Mouse (Mus musculus) mature B cell (primary cell): ENCODE results near the gene Klf2.

Experiments
- in situ Hi-C: fragments of 300-500 bp; cut with MboI; formaldehyde crosslinking; loops from 2 replicates; pipeline ENCODE4 v1.14.3; 2019

Gene Klf2

GRCm38 (mm10) chr8:72305210-72305905 lies 13.5 kb upstream of the Klf2 start, which contains the start of gene Gm10282:
Gene Gm10282, minus strand, starts transcription at chr8:72305260.
- in situ Hi-C loops = no loop called here

GRCm38 (mm10) chr8:72306913-72307312 lies 11.9 kb upstream of the Klf2 start:
- in situ Hi-C loops = no loop called here

- in situ Hi-C loops = no loop called here
Observed at GRCm38 (mm10) chr8:72308276-72308675, 10.6 kb upstream of the Klf2 start.

- in situ Hi-C loops = loop anchor here (10.0 kb wide), 1 partner anchor 46 kb away; no protein-coding TSS in a partner anchor
Observed at GRCm38 (mm10) chr8:72310849-72311506, 7.9 kb upstream of the Klf2 start.

- in situ Hi-C loops = loop anchor here (10.0 kb wide), 1 partner anchor 48 kb away; no protein-coding TSS in a partner anchor
Observed at GRCm38 (mm10) chr8:72312926-72313518, 5.8 kb upstream of the Klf2 start.

GRCm38 (mm10) chr8:72316053-72316695 lies 2.7 kb upstream of the Klf2 start:
- in situ Hi-C loops = loop anchor here (10.0 kb wide), 1 partner anchor 51 kb away; no protein-coding TSS in a partner anchor

GRCm38 (mm10) chr8:72317741-72318301 lies 1.0 kb upstream of the Klf2 start:
- in situ Hi-C loops = loop anchor here (10.0 kb wide), 1 partner anchor 53 kb away; no protein-coding TSS in a partner anchor

GRCm38 (mm10) chr8:72319397-72319796 lies 564 bp downstream of the Klf2 start:
- in situ Hi-C loops = loop anchor here (10.0 kb wide), 1 partner anchor 55 kb away; no protein-coding TSS in a partner anchor

GRCm38 (mm10) chr8:72319921-72320802 lies 1.3 kb downstream of the Klf2 start:
- in situ Hi-C loops = loop anchor here (5.0 to 10.0 kb wide), 2 partner anchors 37 to 55 kb away; no protein-coding TSS in a partner anchor

- in situ Hi-C loops = loop anchor here (5.0 kb wide), 1 partner anchor 36 kb away; no protein-coding TSS in a partner anchor
Observed at GRCm38 (mm10) chr8:72320803-72321583, 2.2 kb downstream of the Klf2 start.

- in situ Hi-C loops = loop anchor here (5.0 kb wide), 1 partner anchor 35 kb away; no protein-coding TSS in a partner anchor
Observed at GRCm38 (mm10) chr8:72321635-72322441, 3.0 kb downstream of the Klf2 start.

- in situ Hi-C loops = loop anchor here (5.0 kb wide), 1 partner anchor 35 kb away; no protein-coding TSS in a partner anchor
Observed at GRCm38 (mm10) chr8:72322471-72322889, 3.6 kb downstream of the Klf2 start.

- in situ Hi-C loops = loop anchor here (5.0 kb wide), 1 partner anchor 34 kb away; no protein-coding TSS in a partner anchor
Observed at GRCm38 (mm10) chr8:72323131-72323725, 4.4 kb downstream of the Klf2 start.

GRCm38 (mm10) chr8:72324036-72324706 lies 5.3 kb downstream of the Klf2 start:
- in situ Hi-C loops = loop anchor here (5.0 kb wide), 1 partner anchor 33 kb away; no protein-coding TSS in a partner anchor

GRCm38 (mm10) chr8:72324708-72325107 lies 5.9 kb downstream of the Klf2 start:
- in situ Hi-C loops = loop anchor here (5.0 to 25.0 kb wide), 2 partner anchors 33 to 1187 kb away; no protein-coding TSS in a partner anchor

GRCm38 (mm10) chr8:72329116-72329515 lies 10.3 kb downstream of the Klf2 start:
- in situ Hi-C loops = loop anchor here (25.0 kb wide), 1 partner anchor 1192 kb away; no protein-coding TSS in a partner anchor

- in situ Hi-C loops = loop anchor here (25.0 kb wide), 1 partner anchor 1194 kb away; no protein-coding TSS in a partner anchor
Observed at GRCm38 (mm10) chr8:72330806-72331516, 12.1 kb downstream of the Klf2 start.
